Mouse (Mus musculus): ENCODE measurements around the gene Olfr750.

Gene Olfr750

DNA sequence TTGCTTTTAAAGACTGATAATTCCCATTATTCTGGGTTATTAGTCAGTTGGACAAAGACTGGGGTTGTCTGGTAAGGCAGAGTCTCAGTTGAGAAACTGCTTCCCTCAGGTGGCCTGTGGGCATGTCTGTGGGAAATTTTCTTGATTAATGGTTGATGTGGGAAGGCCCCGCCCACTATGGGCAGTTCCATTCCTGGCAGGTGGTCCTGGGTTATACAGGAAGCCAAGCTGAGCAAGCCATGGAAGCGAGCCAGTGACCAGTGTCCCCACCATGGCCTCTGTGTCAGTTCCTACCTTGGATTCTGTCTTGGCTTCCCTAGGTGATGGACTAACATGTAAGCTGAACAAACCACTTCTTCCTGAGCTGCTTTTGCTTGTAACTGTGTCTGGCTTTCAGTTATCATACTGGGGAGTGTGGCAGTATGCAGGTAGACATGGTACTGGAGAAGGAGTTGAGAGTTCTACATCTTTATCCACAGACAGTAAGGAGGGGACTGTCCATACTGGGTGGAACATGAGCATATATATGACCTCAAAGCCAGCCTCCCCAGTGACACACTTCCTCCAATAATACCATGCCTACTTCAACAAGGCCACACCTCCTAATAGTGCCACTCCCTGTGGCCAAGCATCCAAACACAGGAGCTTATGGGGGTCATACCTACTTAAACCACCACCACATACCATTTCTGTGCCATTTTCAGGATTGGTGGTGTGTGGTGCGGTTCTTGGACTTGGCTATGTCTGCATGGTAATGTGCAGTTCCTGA is 46.7 kb downstream of the Olfr750 start:
- no peak for DNase-seq (ENCODE audit: low read depth, low spot score)

DNA sequence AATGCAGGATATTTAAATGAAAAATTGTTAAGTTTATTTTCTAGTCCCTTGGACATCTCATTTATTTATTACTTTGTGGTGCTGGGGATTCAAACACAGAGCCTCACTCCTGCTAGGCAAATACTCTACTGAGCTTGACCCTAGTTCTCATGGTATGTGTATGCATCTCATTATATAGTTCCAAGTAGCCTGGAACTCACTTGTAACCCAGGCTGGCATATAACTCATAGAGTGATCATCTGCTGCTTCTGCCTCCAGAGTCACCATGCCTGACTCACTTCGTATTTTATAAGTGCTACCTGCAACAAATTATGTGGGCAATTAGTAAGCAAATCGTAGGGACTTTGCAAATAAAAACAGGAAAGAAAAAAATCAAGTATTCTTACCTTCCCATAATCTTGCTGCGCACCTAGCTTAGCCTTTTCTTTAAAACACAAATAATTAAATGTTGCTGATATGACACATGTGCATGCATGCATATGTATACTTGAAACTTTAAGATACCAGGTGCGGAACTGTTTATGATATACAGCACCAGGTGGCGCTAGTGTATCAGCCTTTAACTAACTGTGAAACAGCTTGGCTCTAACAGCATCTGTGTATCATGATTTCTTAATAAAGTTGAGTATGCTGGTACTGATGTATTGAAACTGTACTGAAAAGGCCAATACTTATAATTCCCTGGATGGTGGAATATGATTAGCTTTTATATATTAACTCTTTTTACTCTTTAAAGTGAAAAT is 47.7 kb downstream of the Olfr750 start:
- peak; percentile 42 for DNase-seq (ENCODE audit: low read depth, low spot score)

DNA sequence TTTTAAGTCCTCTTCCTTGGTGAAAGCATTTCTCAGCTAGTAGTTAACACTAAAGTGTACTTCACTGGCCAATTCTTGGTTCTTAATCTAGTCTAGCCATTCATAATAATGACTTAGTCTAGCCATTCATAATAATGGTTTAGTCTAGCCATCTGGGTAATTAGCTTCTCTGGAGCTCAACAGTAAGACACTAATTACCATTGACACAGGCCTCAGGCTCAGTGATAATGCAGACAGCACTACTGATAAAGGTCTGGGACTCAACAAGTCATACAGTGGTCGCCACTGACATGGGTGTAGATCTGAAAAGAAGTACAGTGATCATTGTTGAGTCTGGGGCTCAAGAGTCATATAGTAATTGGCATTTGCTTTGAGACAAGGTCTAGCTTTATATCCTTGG is 49.4 kb downstream of the Olfr750 start:
- no peak for DNase-seq (ENCODE audit: low read depth, low spot score)

DNA sequence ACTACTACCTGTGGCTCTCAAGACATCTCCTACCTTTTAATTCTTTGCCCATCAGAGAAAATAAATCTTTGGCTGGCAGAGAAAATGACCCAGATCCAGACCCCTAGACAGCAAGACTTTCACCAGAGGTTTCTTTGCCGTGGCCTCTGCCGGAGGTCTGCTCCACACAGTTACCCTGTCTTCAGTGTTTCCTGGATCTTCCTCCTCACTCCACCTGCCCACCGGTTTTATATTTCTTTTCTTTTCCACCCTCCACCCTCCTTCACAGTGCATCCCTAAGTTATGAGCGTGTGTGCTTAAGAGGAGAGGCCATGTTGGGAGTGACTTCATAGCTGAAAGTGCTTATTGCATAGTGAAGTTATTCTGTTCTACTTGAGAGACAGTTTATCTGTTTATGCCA is 50.8 kb downstream of the Olfr750 start:
- no peak for DNase-seq (ENCODE audit: low read depth, low spot score)

DNA sequence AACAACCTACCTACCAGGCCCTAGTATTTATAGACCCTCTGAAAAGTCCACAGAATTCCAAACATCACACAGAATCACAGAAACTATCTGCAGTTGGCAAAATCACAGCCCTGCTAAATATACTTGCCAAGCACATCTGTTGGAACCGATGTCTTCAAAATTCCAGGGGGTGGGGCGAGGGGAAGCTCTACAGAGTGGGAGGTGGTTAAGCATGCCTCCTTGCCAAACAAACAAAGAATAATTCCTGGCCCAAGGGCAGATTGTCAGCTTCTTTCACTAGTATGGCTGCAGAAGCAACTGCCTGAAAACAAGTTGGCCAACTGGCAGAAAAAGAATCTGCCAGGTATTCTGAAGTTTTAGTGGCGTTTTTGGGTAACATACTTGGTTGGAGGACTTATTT is 57.0 kb downstream of the Olfr750 start:
- DNase-seq (ENCODE audit: low read depth, low spot score), result no peak

Data from WW6 (cell line).